Mouse (Mus musculus): ENCODE data around the gene Hoxb3.

Hoxb3 gene

GRCm38 (mm10) chr11:96319071-96319902, 3.8 kb upstream of the Hoxb3 start:
- peak; percentile 82 to 90 for DNase-seq

GRCm38 (mm10) chr11:96319910-96320309, 3.2 kb upstream of the Hoxb3 start:
- DNase-seq, result peak; percentile 73 to 85

DNA sequence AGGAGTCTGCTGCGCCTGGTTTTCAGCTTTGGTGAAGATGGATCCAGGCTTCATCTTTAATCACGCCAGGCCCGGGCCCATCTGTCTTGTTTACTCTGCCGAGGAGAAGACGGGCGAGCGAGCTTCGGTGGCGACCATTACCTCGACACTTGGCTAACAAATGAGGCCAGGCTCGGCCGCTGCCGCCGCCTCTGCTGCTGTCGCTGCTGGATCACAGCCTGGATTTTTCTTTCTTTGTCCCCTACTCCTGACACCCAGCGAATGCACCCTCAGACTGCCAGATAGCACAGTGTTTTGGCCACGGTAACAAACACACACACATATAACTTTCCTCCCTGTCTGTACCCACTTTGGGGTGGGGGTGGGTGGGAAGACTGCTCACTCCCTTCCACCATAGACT, 2.4 kb upstream of the Hoxb3 start:
- DNase-seq, result peak in 1 of 2 experiments; percentile 69

- DNase-seq, result peak in 1 of 2 experiments; percentile 53
These were observed 1.3 kb upstream of the Hoxb3 start for GRCm38 (mm10) chr11:96321846-96322245.

- no peak for DNase-seq
These were observed 388 bp upstream of the Hoxb3 start for GRCm38 (mm10) chr11:96322738-96323137.

- DNase-seq, result peak in 1 of 2 experiments; percentile 53
These were observed 999 bp downstream of the Hoxb3 start for GRCm38 (mm10) chr11:96324125-96324524.

DNA sequence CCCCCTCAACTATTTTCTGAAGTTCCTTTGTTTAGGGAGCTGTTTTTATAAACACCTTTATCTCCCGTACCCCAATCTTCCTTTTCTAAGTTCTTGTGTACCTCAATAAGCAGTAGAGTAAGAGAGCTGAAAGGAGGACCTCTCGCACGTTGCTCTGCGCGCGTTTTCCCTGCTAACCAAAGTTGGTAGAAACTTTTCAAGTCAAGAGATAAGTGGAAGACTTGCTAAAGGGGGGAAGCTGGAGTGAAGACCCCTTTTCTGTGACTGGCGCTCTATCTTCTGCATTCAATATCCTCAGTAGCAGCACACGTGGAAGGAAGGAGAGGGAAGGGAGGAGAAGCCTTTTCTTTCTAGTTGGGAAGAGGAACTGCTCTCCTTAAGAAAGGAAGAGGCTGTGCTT, 1.8 kb downstream of the Hoxb3 start:
- no peak for DNase-seq

- DNase-seq, result peak; percentile 66 to 78
These were observed 2.7 kb downstream of the Hoxb3 start for GRCm38 (mm10) chr11:96325747-96326212.

DNA sequence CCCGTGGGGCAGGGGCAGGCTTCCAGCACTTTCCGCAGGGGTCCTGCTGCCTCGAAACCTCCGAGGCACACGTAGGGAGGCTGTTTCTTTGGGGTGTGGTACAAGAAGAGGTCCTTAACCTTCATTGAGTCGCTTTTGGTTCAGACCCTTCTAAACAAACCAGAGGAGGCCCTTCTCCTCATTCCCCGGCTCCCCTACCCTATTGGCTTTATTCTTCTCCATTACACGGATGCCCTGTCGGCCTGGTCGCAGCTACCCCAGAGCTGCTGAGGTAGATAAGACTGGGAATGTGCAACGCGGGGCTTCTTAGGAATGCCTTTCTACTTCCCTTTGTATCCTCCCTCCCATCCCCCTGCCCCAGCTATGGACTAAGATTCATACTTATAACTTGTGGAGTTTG, 3.6 kb downstream of the Hoxb3 start:
- DNase-seq, result peak in 1 of 2 experiments; percentile 46

GRCm38 (mm10) chr11:96327122-96327521, 4.0 kb downstream of the Hoxb3 start:
- DNase-seq, result no peak

- DNase-seq, result no peak
These were observed 4.6 kb downstream of the Hoxb3 start for GRCm38 (mm10) chr11:96327750-96328149.

GRCm38 (mm10) chr11:96328605-96329004, 5.5 kb downstream of the Hoxb3 start:
- peak in 1 of 2 experiments; percentile 37 for DNase-seq

- peak in 1 of 2 experiments; percentile 57 for DNase-seq
These were observed 9.0 kb downstream of the Hoxb3 start for GRCm38 (mm10) chr11:96332105-96332504.

DNA sequence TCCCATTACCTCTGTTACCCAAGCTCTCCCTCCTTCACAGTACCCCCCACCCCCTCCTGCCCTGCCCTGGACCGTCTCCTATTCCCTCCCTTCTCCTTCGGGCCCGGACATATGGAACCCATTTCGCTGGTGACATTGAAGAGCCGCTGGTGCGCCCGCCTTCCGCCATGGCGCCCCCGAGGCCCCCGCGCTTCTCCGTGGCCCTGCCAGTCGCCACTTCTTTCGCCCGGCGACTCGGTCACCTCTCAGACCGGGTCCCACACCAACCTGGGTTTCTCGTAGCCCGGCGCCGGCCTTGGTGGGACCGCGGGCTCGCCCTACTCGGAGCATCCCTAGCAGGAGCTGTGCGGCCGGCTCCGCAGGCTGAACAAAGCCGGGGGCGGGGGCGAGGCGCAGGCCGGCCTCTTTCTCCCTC, 9.5 kb downstream of the Hoxb3 start:
- peak; percentile 59 to 70 for DNase-seq

DNA sequence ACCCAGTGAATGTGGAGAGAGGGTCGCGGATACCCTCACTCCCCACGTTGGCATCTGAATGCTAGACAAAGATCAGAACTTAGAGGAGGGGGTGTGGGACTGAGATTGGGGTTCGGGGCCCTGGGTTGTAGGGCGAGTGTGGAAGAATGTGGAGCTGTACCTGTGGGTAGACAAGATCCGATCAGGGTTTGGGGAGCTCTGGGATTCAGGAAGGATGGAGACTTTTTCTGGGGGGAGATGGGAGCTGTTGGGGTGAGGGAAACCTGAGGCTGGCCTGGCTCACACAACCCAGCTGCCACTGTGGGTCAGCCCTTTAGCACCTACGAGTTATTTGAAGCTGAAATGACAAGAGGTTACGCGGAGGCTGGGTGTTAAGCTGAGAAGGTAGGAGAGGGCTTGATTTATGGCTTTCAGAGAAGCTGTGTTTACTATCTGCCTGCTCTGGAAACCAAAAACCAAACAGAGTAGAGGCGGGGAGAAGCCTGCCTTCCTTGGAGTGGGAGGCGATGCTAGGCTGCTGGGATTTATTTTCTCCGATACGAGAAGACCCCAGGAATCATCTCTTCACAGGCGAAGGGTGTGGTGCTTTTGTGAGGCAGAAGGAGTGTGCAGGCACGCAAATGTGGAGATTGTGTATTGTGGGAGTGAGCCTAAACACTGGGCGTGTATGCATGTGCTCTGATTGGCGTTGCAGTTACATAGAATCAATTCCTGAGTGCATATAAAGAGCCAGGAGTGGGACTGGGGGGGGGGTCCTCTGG, 10.3 kb downstream of the Hoxb3 start:
- DNase-seq, result peak in 1 of 2 experiments; percentile 60

- DNase-seq, result peak in 1 of 2 experiments; percentile 69
These were observed 10.9 kb downstream of the Hoxb3 start for GRCm38 (mm10) chr11:96334002-96334364.

- peak in 1 of 2 experiments; percentile 65 for DNase-seq
These were observed 11.9 kb downstream of the Hoxb3 start for GRCm38 (mm10) chr11:96334998-96335397.

DNA sequence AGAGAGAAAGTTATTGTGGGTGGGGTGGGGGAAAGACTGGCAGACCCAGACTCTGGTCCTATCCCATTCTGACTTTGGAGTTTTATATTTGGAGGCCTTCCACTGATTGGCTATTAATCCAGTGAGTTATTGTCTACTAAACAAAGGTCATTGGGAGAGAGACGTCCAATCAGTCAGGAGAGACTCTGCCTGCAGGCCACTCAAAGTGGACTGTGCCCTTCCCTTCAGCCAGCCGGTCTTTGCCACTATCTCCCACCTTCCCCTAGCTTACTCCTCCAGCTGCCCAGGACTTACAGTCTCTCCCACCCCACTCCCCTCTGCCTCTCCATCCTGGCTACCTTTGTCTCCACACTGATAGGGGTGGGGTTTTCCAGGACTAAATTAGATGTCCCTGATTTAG, 13.5 kb downstream of the Hoxb3 start:
- DNase-seq, result peak; percentile 41 to 50

DNA sequence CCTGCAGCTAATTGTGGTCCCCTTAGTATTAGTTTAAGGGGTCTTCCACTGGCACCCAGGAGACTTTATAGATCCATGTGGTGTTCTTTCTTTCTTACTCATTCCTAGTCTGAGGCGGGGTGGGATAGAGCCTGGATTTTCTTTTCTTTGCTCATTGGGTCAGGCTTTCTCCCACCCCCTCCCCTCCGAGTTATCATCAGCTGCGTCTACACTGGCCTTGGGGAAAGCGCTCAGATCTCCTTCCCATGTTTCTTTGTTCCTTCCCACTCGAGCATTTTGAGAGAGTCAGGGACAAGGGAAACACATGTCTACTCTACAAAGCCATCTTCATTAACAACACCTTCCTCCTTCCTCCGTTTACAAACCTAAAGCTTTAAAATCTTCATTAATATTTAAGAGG, 13.9 kb downstream of the Hoxb3 start:
- peak in 1 of 2 experiments; percentile 1 for DNase-seq

GRCm38 (mm10) chr11:96338957-96339855, 16.1 kb downstream of the Hoxb3 start:
- peak; percentile 10 to 42 for DNase-seq

DNA sequence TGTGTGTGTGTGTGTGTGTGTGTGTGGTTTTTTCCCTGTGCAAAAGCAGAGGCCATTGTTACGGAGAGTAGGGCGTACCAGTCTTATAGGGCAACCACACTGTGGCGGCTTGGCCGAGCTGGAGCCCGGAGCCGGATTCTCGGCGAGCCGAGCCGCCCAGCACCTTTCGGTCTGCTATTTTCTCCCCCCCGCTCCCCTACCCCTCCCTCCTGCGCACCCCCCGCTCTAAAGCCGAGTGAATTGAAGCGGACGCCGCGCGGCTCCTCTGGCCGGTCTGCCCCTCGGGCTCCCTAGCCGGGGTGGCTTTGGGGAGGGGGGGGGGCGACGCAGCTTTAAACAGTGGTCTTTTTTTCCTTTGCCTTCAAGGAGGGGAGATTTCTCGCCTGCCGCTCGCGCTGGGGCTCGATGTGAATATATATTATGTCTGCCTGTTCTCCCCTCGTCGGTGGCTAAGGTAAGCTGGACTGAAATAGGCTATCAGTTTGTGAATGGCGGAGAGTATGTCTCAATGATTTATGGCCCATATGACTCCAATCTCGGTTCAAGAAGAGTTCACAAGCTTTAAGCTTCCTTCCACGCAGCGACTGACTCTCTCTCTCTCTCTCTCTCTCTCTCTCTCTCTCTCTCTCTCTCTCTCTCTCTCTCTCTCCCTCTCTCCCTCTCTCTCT, 17.7 kb downstream of the Hoxb3 start:
- peak; percentile 75 to 83 for DNase-seq
